Mouse (Mus musculus) kidney, postnatal 0 days (tissue): Measurements from ENCODE around the gene Casq2. TPM values are rescaled to one million over a fixed set of nuclear protein-coding genes. Genes with fewer than 3 reads are reported as not detected.
A peak's percentile ranks its signal among the peaks of the same experiment; 100 is the strongest.

ENCODE experiments used
- ATAC-seq: fragments of 200-750 bp; cut with Nextera tagmentation; replicated peaks from 2 replicates; pipeline ENCODE4 v1.8.0; 2017; ENCODE audit warnings: low read depth, moderate number of reproducible peaks, moderate TSS enrichment, moderate library complexity; ENCODE audit not compliant: low FRiP score
- DNase-seq: peaks from one replicate; pipeline ENCODE4 v3.0.0-alpha.2; 2016; ENCODE audit warnings: low spot score
- H3K27ac ChIP-seq: fragments of 300-500 bp; sonication (generic); 2 replicates; pipeline ENCODE4 v1.5.1; 2014; ENCODE audit warnings: mild to moderate bottlenecking
- H3K27me3 ChIP-seq: fragments of 300-500 bp; sonication (generic); 2 replicates; pipeline ENCODE4 v1.6.1; 2014; ENCODE audit warnings: low read length, mixed read lengths; ENCODE audit not compliant: insufficient read depth
- H3K36me3 ChIP-seq: fragments of 300-500 bp; sonication (generic); 2 replicates; pipeline ENCODE4 v1.6.1; 2014; ENCODE audit warnings: low read length, mixed read lengths; ENCODE audit not compliant: insufficient read depth
- H3K4me1 ChIP-seq: fragments of 300-500 bp; sonication (generic); replicated peaks from 2 replicates; pipeline ENCODE4 v1.6.1; 2014; ENCODE audit warnings: antibody characterized with exemption, low read length, mixed read lengths; ENCODE audit not compliant: insufficient read depth
- H3K4me2 ChIP-seq: fragments of 300-500 bp; sonication (generic); 2 replicates; pipeline ENCODE4 v1.6.1; 2014; ENCODE audit warnings: mild to moderate bottlenecking, low read length, moderate library complexity, mixed read lengths
- H3K4me3 ChIP-seq: fragments of 300-500 bp; sonication (generic); replicated peaks from 2 replicates; pipeline ENCODE4 v1.5.1; 2014; ENCODE audit warnings: low read depth, low read length
- H3K9ac ChIP-seq: fragments of 300-500 bp; sonication (generic); 2 replicates; pipeline ENCODE4 v1.6.1; 2014; ENCODE audit warnings: low read depth, low read length
- H3K9me3 ChIP-seq: fragments of 300-500 bp; sonication (generic); replicated peaks from 2 replicates; pipeline ENCODE4 v1.6.1; 2016; ENCODE audit warnings: low read length, inconsistent platforms, mixed read lengths
- CTCF ChIP-seq: IDR thresholded peaks from 2 replicates; pipeline ENCODE4 v1.5.1; 2016; ENCODE audit warnings: antibody characterized with exemption, low read depth, mild to moderate bottlenecking, moderate library complexity
- WGBS: fragments of 180-500 bp; shearing (Covaris S2); extraction: QIAGEN DNeasy Blood & Tissue Kit; methylation state at CpG from one replicate; pipeline ENCODE4 v1.1.7; 2014; 5-methylcytosine and 5-hydroxymethylcytosine counted together
- polyA plus RNA-seq: library from polyadenylated mRNA; unstranded; fragments of >200 nt; fragmentation: Nextera tagmentation; extraction: Ambion mirVana; gene quantifications from 2 replicates; pipeline ENCODE4 v1.2.1, GENCODE M21; 2015

Gene Casq2
- polyA plus RNA-seq, 1 experiment from 2014 or later: 0.47 TPM

- H3K4me3 ChIP-seq: no peak overlapping the region
- no peak overlapping the region for H3K9ac ChIP-seq
- no peaks in the 10 kb centered on the region for H3K36me3 ChIP-seq
- TF ChIP-seq CTCF: no peak
- 93% methylated on average over 4 of the region's 4 CpGs for WGBS
- H3K9me3 ChIP-seq: no peaks in the 10 kb centered on the region
- H3K4me2 ChIP-seq: no peak overlapping the region
- ATAC-seq (0 out of 2 replicates have a peak, but pooled peaks have one; percentile 33), DNase-seq (no peak)
- no peaks in the 10 kb centered on the region for H3K4me1 ChIP-seq
- H3K27me3 ChIP-seq: no peaks in the 10 kb centered on the region
- H3K27ac ChIP-seq: no peak overlapping the region
Observed at GRCm38 (mm10) chr3:102101445-102101844, 15.2 kb downstream of the Casq2 start.

GRCm38 (mm10) chr3:102103811-102104565 is 17.8 kb downstream of the Casq2 start:
- 63% methylated on average over 9 of the region's 9 CpGs for WGBS
- Histone ChIP-seq H3K27ac (no peak overlapping the region), H3K4me1 (no peaks in the 10 kb centered on the region), H3K27me3 (no peaks in the 10 kb centered on the region), H3K9ac (no peak overlapping the region), H3K4me3 (no peak overlapping the region), H3K4me2 (no peak overlapping the region), H3K9me3 (no peaks in the 10 kb centered on the region), H3K36me3 (no peaks in the 10 kb centered on the region)
- TF ChIP-seq CTCF: no peak
- ATAC-seq (no peak), DNase-seq (no peak)

GRCm38 (mm10) chr3:102108201-102108600 is 22.0 kb downstream of the Casq2 start:
- H3K9me3 ChIP-seq: no peaks in the 10 kb centered on the region
- no peak overlapping the region for H3K4me3 ChIP-seq
- H3K27me3 ChIP-seq: no peaks in the 10 kb centered on the region
- DNase-seq (no peak), ATAC-seq (no peak)
- H3K36me3 ChIP-seq: no peaks in the 10 kb centered on the region
- no peak overlapping the region for H3K4me2 ChIP-seq
- no peak for TF ChIP-seq CTCF
- 62% methylated on average over 3 of the region's 3 CpGs for WGBS
- no peak overlapping the region for H3K9ac ChIP-seq
- no peak overlapping the region for H3K27ac ChIP-seq
- no peaks in the 10 kb centered on the region for H3K4me1 ChIP-seq

- Histone ChIP-seq H3K27me3 (no peaks in the 10 kb centered on the region), H3K9me3 (no peaks in the 10 kb centered on the region), H3K4me3 (no peak overlapping the region), H3K27ac (no peak overlapping the region), H3K9ac (no peak overlapping the region), H3K4me2 (no peak overlapping the region), H3K36me3 (no peaks in the 10 kb centered on the region), H3K4me1 (no peaks in the 10 kb centered on the region)
- no peak for TF ChIP-seq CTCF
- WGBS: 76% methylated on average over 7 of the region's 7 CpGs
- DNase-seq (no peak), ATAC-seq (no peak)
Observed at GRCm38 (mm10) chr3:102111979-102112599, 25.9 kb downstream of the Casq2 start.

- H3K4me2 ChIP-seq: no peak overlapping the region
- H3K4me1 ChIP-seq: no peaks in the 10 kb centered on the region
- H3K27me3 ChIP-seq: no peaks in the 10 kb centered on the region
- H3K9ac ChIP-seq: no peak overlapping the region
- no peak for DNase-seq
- no peak for ATAC-seq
- no peak overlapping the region for H3K27ac ChIP-seq
- H3K36me3 ChIP-seq: no peaks in the 10 kb centered on the region
- no peak overlapping the region for H3K4me3 ChIP-seq
- H3K9me3 ChIP-seq: no peaks in the 10 kb centered on the region
- TF ChIP-seq CTCF: 0 out of 2 replicates have a peak, but pooled peaks have one; percentile 17
Observed at GRCm38 (mm10) chr3:102120947-102121346, 34.7 kb downstream of the Casq2 start.

- no peaks in the 10 kb centered on the region for H3K4me1 ChIP-seq
- no peak overlapping the region for H3K4me3 ChIP-seq
- no peak overlapping the region for H3K4me2 ChIP-seq
- H3K9ac ChIP-seq: no peak overlapping the region
- 78% methylated on average over 7 of the region's 7 CpGs for WGBS
- TF ChIP-seq CTCF: peak; percentile 58; the same call in 1 of the 2 replicates
- no peaks in the 10 kb centered on the region for H3K9me3 ChIP-seq
- DNase-seq: peak; percentile 16
- no peak for ATAC-seq
- H3K27me3 ChIP-seq: no peaks in the 10 kb centered on the region
- no peaks in the 10 kb centered on the region for H3K36me3 ChIP-seq
- no peak overlapping the region for H3K27ac ChIP-seq
Observed at GRCm38 (mm10) chr3:102122046-102122445, 35.8 kb downstream of the Casq2 start.
